Mouse (Mus musculus) layer of hippocampus, postnatal 36 days (tissue): ENCODE results near the gene Eya3. TPM values are rescaled to one million over a fixed set of nuclear protein-coding genes. Genes with fewer than 3 reads are reported as not detected.
"Not testable (repeated sequence)": the region's sequence is repeated elsewhere in the genome, so short reads cannot be mapped to it uniquely, and the experiment has no call there.

Experiments
- DNase-seq, 2 experiments: peaks; one replicate each; pipeline ENCODE4 v3.0.0; 2022
- total RNA-seq, 2 experiments: library from RNA; stranded (reverse); gene quantifications; 2 replicates each; pipeline ENCODE4 v1.2.3; 2021

The Eya3 gene
- 10 to 100 TPM; 24.2 to 24.3 TPM for total RNA-seq

DNA sequence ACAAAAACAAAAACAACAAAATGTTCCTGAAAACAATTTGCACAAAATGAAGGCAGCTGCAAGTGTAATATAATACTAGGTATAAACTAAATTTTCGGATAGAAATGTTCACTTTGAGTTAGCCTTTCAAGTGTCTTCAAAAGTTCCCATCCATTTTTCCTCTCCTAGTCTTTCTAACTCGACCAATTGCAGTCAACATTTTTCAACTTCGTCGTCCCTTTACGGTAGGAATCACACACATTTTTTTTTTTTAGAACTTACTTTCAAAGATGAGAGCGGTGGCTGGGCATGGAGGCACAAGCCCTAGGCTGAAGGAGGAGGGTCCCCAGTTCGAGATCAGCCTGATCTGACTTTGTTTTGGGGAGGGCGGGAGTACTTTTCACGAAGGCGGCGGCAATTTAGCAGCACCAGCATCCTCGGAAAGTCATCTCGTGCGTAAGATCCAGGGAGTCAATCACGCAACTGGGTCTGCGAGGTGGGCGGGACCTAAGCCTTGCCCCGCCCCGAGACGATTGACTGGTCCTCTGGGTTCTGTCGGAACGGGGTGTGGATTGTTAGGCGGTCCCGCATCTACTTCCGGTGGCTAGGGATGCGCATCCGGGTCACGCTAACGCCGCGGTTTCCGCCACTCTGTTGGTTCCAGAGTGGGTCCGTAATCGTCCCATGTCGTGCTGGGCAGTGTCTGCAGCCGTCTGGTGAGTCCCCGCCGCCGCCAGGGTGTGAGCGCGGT, at the start of gene Eya3:
Eya3 (plus strand) TSS at position 527 of the 730 bp plus-strand sequence.
- peak; percentile 91 to 92 for DNase-seq

DNA sequence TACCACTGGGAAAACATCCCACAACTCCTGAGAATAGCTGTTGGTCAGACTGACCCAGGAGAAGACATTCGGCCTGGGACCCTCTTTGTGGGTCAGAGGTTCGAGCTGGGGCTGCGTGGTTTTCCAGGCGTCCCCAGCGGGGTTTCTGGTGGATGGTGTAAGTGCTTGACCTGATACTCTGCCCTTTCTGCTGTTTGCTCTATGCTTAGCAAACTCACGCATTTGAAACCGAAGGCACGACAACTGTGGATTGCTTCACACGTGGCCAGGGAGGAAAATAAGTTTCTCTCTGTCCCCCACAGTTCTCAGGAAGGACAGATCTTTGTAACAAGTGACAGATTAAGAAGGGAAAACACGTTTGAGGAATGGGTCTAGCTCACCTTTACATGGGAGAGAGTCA, 48.1 kb upstream of the Eya3 start:
- DNase-seq = no peak

DNA sequence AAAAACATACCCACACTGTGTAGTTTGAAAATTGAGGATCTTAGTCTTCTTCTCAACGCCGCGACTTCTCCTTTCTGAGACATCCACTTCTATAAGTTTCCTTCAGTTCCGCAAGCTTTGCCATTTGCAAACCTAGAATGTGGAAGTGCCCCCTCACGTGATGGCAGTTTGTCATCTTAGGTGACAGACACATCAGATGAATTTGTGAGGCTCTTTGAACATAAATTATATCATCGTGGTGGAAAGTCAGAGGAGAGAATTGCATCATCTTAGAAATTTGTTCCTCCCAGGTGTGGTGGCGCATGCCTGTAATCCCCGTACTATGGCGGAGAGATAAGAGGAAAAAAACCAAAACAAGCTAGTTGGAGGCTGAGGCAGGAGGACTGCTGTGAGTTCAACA, 45.8 kb upstream of the Eya3 start:
- no peak for DNase-seq

DNA sequence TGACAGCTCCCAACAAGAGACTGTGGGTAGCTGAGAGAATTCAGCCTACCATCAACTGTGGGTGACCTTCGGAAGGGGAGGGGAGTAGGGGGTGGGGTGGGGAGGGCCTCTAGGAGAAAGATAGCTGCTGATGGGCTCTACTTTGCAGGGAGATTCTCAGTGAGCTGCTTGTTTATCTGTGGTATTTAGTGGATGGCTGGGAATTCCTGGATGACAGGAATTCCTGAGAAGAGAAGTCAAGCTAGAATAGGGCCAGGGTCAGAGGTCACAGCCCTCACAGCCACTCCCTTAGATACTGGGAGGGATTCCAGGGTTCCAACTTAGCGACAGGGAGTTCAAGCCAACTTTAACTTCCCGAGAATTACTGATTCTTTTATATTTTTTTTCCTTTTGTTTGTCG, 44.6 kb upstream of the Eya3 start:
- DNase-seq = no peak

DNA sequence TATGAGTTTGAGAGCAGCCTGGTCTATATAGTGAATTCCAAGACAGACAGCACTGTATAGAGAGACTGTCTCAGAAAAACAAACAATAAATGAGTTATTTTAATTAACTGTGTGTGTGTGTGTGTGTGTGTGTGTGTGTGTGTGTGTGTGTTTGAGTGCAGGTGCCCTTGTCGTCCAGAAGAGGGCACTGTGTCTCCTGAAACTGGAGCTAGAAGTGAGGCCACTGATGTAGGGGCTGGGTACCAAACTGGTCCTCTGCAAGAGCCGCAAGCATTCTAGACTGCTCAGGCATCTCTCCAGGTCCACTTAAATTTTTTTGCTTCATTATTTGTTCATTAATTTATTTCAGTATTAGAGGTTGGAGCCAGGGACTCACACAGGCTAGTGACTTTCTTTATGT, 39.9 kb upstream of the Eya3 start:
- no peak for DNase-seq

DNA sequence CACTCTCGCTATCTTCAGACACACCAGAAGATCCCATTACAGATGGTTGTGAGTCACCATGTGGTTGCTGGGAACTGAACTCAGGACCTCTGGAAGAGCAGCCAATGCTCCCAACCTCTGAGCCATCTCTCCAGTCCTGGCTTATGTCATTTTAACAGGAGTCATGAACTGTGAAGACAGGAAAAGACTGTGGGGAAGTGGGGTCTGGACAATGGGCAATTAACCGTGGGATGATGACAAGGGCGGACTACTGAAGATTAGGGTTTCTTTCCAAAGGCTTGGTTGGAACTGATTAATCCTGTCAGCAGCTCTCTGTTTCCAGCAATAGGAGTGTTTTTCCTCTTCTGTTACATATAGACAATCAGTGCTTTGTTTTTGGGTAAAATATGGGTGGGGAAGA, 39.0 kb upstream of the Eya3 start:
- DNase-seq = no peak

DNA sequence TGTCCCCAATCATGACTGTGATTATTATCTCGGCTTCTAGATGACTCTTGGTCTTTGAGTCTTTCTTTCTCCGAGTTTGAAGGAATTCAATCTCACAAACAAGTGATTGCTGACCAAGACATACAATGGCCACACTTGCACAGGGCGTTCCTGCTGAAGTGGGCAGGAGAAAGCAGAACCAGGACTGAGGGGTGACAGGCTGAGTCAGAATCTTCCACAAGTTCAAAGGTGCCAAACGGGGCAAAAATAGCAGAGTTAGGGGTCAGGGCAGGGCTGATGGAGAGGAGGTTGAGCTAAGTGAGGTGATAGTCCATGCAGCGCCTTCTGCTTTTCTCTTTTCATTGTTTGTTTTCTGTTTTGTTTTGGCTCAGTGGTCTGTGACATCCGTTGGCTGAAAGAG, 38.3 kb upstream of the Eya3 start:
- DNase-seq = no peak

DNA sequence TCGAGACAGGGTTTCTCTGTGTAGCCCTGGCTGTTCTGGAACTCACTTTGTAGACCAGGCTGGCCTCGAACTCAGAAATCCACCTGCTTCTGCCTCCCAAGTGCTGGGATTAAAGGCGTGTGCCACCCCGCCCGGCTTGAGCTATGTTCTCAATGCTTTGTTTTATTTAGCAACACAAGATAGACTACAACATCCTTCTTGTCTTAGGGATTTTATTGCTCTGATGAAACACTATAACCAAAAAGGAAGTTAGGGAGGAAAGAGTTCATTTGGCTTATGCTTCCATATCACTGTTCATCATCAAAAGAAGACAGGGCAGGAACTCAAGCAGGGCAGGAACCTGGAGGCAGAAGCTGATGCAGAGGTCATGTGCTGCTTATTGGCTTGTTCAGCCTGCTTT, 37.5 kb upstream of the Eya3 start:
- not testable (repeated sequence) for DNase-seq

DNA sequence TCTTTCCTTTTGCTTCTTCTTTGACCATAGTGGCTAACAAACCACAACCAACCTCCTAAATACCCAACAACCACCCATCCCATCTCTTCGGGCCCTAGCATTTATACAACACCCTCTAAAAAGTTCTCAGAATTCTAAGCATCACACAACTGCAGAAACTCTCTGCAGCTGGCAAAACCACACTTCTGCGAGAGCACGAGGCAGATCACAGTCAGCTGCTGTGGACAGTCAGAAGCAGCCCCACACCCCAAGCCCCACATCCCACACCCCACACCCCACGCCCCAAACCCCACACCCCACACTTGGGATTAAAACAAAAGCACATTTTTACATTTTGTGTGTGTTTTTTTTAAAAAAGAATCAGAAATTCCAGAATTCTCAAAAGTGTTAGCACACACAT, 35.3 kb upstream of the Eya3 start:
- no peak for DNase-seq

DNA sequence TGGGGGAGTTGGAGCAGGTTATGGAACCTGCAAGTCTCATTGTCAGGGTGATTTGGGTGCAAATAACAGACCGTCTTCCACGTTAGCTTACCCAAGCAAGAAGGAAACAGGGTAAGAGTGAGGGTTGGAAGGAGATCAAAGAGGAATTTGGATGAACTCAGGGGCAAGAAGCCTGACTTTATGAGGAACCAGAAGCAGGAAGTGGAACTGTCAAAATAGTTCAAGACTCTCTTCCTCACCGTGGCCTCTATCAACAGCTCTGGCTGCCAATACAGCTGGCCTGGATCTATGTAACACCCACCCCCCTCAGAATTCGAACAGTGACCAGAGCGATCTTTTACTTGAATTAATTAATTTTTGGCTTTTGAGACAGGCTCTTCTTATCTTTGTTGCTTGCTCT, 33.0 kb upstream of the Eya3 start:
- no peak for DNase-seq

DNA sequence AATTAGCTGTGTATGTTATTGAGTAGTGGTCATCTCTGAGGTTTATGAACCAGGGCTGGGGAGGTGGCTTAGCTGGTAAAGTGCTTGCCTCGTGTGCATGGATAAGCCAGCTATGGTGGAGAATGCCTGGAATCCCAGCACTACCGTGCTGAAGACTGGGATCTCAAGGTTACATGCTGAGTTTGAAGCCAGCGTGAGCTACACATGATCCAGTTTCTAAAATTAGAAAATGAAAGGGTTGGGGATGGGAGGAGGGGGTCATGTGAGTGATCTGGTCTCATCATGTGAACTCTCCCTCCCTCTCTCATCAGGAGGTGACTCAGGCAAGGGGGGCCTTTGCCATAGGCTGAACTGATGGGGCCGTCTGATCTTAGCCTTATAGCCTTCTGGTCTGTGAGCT, 30.6 kb upstream of the Eya3 start:
- DNase-seq = no peak

DNA sequence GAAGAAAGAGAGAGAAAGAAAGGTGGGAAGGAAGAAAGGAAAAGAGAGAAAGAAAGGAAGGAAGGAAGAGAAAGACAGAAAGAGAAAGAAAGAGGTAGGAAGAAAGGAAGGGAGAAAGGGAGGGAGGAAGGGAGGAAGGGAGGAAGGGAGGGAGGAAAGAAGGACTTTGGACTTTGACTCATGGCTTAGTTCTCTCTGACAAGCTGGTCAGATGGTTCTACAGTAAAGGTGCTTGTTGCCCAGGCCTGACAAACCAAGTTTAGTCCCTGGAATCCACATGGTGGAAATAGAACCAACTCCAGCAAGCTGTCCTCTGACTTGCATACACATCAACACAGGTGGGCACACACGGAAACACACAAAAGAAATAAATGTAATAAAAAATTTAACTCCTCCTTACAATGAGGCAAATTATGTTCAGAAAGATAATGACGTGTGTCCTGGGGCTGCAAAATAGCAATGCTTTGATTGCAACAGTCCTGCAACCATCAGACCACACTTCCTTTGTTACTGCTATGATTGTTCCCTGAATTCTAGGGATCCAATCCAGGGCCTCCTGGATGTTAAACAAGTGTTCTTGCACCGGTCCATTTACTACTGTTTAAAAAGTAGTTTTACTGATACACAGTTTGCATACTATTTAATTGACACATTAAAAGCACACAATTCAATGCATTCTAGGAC, 28.3 kb upstream of the Eya3 start:
- DNase-seq = no peak

DNA sequence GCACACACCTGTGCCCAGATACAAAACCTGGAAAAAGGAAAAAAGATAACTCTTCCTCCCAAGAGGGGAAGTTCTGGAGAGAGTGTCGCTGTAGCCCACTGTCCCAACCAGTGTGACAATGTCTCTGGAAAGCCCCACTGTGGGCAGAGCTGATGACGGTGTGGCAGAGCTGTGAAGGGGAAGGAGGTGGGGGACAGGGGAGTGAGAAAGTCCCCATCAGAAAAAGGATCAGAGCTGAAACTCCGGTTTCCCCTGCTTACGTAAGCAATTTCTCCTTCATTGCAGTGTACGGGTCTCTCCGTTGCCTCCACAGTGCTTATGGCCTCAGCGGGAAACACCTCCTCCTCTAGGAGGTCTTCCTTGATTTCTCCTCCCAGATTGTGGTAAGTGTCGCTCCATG, 27.5 kb upstream of the Eya3 start:
- DNase-seq = no peak

DNA sequence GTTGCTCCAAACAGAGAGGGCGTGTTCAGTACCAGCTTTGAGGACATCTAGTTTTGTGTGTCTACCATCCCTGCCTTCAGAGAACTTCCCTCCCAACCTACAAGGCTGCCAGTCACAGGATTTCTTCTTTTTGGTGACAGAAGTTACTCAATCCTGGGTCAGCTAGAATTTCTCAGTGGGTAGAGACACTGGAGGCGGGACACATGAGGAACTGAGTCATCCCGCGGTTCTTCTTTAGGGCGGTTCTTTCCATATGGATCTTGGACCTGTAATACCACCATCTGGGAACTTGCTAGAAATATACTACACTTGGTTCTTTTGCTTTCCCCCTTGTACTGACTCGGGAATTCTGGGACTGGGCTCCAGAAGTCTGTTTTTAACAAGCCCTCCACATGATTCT, 20.9 kb upstream of the Eya3 start:
- DNase-seq = no peak

DNA sequence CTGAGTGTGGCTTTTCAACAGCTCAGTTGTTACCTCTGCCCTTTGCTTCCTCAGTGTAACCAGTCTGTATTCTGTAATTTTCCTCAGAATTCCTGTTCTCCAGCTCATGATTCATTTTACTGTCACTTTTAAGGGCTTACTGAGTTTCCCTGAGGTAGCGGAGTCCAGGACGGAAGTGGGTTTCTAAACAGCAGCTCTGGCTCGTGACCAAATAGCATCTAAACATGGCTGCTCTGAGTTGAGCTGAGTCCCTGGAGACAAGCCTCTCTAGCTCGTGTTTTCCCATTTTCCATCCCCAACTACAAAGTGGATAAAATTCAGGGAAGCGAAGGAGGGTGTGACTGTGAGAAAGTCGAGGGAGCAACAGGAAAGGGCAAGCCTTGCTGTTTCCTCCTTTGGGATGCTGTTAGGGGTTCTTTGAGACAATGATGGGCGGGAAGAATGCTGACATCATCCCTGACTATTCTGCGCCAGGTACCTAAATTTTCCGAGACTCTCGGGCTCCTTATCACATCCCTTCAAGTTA, 19.9 kb upstream of the Eya3 start:
- no peak for DNase-seq

DNA sequence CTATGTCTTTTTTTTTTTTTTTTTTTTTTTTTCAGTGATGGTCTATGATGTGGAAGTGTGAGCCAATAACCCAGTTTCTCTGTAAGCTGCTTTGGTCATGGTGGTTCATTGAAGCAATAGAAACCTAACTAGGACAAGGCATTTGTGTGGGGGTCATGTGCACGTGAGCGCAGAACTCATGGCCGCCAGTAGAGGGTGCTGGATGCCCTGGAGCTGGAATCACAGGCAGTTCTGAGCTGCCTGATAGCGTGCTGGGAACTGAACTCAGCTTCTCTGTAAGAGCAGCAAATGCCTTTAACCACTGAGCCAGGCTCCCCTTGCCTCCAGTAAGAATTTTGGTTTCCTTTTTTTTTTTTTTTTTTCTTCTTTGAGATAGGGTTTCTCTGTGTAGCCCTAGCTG, 18.7 kb upstream of the Eya3 start:
- no peak for DNase-seq

DNA sequence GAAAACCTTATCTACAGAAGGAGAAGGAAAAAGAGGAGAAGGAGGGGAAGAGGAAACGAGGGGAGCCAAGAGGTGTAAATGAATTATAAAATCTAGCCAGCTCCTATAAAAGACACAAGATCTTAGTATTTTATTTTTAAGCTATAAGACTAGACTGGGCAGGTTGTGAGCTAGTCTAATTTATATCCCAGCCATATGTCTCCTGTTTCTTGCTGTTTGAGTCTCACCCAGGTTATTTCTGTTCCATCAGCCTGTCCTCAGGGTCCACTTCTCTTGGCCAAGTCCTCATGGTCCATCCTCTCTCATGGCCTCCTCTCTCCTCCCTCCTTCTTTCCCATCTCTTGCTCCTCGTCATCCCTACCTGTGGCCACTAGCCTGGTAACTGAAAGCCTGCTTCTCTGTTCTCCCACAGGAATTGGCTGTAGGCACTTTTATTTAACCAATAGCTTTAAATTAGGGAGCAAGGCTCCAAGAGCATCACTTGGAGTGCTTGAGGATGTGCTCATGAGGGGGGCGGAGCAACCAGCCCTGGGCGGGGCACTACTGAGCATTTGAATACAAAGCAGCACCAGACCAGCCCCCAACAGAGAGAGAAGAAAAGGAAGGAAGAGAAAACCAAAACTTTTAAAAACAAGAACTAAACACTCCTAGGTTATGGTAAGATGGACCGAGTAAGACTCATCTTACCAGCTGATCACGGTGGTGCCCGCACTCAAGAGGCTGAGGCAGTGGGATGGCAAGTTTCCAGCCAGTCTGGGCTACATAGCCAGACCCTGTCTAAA, 17.3 kb upstream of the Eya3 start:
- DNase-seq = no peak

DNA sequence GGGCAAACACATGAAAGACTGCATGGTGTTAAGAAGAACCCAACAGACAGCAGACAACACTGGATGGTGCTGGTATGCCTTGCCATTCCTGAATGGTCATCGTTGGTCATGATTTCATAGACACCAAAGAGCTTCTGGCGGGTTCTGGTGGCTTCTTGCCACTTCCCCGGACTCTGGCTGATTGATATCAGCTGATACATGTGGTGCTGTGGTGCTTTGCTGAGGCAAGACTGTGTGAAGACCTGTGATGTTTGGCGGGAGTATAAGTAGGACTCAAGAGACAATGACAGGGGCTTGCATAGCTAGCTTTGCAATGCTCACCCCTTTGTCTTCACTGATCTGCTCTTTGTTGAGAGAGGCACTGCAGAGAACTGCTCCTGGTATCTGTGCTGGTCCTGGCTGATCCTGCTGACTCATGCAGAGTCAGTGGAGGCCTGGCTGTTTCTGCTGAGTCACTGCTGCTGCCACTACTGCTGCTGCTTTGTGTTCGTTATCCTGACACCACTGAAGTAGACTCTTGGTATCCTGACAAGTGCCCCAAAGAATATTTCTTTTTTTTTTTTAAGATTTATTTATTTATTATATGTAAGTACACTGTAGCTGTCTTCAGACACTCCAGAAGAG, 14.6 kb upstream of the Eya3 start:
- no peak for DNase-seq

DNA sequence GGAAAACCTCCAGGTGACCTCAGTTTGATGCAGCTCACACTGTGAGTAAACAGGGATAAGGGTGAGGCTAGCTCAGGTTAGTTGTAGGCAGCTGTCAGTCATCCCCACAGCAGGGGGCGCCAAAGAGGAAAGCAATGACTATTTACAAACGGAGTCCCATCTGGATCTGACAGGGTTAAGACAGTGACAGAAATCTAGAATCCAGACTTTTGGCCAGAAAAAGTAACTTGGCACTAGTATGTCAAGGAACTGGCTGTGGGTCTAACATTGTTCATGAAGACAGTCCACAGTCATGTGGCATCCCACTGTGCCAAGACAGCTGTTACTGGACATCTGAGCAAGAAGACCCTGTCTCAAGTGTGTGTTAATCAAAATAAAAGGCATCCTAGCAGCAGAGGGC, 10.0 kb upstream of the Eya3 start:
- DNase-seq = no peak

DNA sequence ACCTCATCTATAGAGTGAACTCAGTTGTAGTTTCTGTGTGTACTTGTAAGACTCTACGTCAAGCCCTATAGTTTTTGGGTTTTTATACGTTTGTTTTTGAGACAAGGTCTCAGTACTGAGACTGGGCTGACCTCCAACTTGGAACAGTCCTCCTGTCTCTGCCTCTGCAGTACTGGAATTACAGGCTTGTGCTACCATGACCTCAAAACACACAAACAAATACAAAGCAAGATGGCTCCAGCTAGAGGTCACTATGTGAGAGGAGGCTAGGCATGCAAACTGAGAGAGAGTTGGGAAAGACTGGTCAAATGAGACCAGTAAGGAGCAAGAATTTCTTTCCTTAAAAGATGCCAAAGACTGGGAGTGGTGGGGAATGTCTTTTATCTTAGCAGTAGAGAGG, 2.8 kb upstream of the Eya3 start:
- no peak for DNase-seq

DNA sequence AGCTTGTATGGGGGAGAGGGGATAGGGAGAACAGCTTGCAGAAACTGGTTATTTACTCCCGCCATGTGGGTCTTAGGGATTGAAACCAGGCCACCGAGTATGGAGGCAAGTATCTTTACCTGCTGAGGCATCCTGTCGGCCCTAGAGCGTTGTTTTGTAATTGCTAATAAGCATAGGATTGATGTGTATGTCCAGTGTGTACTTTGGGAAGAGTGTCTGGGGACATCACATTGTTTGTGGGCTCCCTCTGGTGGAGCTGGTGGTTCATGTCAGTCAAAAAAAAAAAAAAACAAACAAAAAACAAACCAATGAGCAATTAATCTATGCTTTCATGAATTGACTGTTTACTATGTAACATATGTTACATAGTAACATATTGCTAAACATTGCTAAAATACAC, 2.2 kb upstream of the Eya3 start:
- peak in 1 of 2 experiments; percentile 5 for DNase-seq

DNA sequence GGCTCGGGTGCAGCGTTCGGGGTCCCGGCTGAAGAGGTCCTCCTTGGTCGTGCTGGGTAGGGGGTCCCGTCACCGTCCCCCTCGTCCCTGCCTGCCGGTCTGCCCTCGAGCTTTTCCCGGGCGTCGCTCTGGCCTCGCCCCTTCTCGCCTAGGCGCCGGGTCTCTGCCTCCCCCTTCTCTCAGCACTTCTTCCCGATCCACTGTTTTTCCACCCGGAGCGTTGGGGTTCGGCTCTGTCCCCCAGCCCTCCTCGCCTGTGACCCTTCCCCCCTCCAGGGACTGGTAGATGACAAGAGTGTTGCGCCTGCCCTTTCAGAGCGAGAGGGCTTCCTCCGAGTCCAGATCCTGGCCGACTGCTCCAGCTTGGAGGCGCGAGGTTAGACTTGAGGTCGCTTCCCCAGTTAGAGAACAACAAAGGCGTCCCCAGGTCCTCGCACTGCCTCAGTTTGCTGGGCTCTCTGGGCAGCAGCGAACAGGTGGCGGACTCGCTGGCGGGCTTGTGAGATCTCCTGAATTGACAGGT, 465 bp downstream of the Eya3 start:
- DNase-seq = no peak

DNA sequence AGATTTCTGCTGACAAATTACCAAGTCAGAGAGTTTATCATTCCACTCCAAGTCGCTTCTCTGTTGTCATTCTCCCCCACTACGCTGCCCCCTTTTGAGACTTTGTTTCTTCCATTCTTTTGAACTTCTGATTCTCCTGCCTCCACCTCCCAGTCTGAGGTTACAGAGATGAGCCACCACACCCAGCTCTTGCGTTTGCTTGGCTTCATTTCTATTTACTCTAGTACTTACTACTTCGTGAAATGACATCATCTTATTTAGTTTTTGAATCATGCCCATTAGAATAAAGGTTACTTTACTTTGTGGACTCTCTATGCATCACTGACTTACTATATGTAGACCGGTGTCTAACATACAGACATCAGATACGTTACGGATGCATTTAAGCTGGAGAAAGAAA, 8.7 kb downstream of the Eya3 start:
- DNase-seq = no peak
